Mouse (Mus musculus): ENCODE measurements around the gene Poldip2.

Poldip2 gene

GRCm38 (mm10) chr11:78544449-78545111 is 32.6 kb downstream of the Poldip2 start:
- DNase-seq (ENCODE audit: low spot score in 2 of 2): no peak

- DNase-seq (ENCODE audit: low spot score in 2 of 2): no peak
These were observed 33.2 kb downstream of the Poldip2 start for GRCm38 (mm10) chr11:78545181-78545580.

- no peak for DNase-seq (ENCODE audit: low spot score in 2 of 2)
These were observed 35.9 kb downstream of the Poldip2 start for GRCm38 (mm10) chr11:78547718-78548460.

GRCm38 (mm10) chr11:78549491-78549987 is 37.5 kb downstream of the Poldip2 start:
- DNase-seq (ENCODE audit: low spot score in 2 of 2): no peak

- DNase-seq (ENCODE audit: low spot score in 2 of 2): peak; percentile 97 to 98
These were observed 38.4 kb downstream of the Poldip2 start, which contains the start of gene Tmem97 for GRCm38 (mm10) chr11:78550168-78551058. TSS of gene Tmem97 (minus strand) at chr11:78550777.

- no peak for DNase-seq (ENCODE audit: low spot score in 2 of 2)
These were observed 39.0 kb downstream of the Poldip2 start for GRCm38 (mm10) chr11:78551059-78551398.

GRCm38 (mm10) chr11:78555623-78556022 is 43.6 kb downstream of the Poldip2 start:
- no peak for DNase-seq (ENCODE audit: low spot score in 2 of 2)

- DNase-seq (ENCODE audit: low spot score in 2 of 2): no peak
These were observed 44.1 kb downstream of the Poldip2 start for GRCm38 (mm10) chr11:78556070-78556469.

- DNase-seq (ENCODE audit: low spot score in 2 of 2): no peak
These were observed 45.2 kb downstream of the Poldip2 start for GRCm38 (mm10) chr11:78557241-78557640.

GRCm38 (mm10) chr11:78560447-78560846 is 48.5 kb downstream of the Poldip2 start:
- peak; percentile 48 to 73 for DNase-seq (ENCODE audit: low spot score in 2 of 2)

- peak; percentile 64 to 81 for DNase-seq (ENCODE audit: low spot score in 2 of 2)
These were observed 54.8 kb downstream of the Poldip2 start for GRCm38 (mm10) chr11:78566775-78567174.

- no peak for DNase-seq (ENCODE audit: low spot score in 2 of 2)
These were observed 55.6 kb downstream of the Poldip2 start for GRCm38 (mm10) chr11:78567614-78568013.

GRCm38 (mm10) chr11:78568827-78569226 is 56.8 kb downstream of the Poldip2 start:
- no peak for DNase-seq (ENCODE audit: low spot score in 2 of 2)

GRCm38 (mm10) chr11:78569806-78570205 is 57.8 kb downstream of the Poldip2 start:
- DNase-seq (ENCODE audit: low spot score in 2 of 2): no peak

GRCm38 (mm10) chr11:78571441-78571840 is 59.4 kb downstream of the Poldip2 start:
- no peak for DNase-seq (ENCODE audit: low spot score in 2 of 2)

- DNase-seq (ENCODE audit: low spot score in 2 of 2): no peak
These were observed 59.9 kb downstream of the Poldip2 start for GRCm38 (mm10) chr11:78571854-78572253.
